Mouse (Mus musculus): ENCODE data around the gene Actn1. TPM values are rescaled to one million over a fixed set of nuclear protein-coding genes. Genes with fewer than 3 reads are reported as not detected.

Actn1 gene
- total RNA-seq, 2 experiments from 2014 or later, result 131 to 146 TPM

DNA sequence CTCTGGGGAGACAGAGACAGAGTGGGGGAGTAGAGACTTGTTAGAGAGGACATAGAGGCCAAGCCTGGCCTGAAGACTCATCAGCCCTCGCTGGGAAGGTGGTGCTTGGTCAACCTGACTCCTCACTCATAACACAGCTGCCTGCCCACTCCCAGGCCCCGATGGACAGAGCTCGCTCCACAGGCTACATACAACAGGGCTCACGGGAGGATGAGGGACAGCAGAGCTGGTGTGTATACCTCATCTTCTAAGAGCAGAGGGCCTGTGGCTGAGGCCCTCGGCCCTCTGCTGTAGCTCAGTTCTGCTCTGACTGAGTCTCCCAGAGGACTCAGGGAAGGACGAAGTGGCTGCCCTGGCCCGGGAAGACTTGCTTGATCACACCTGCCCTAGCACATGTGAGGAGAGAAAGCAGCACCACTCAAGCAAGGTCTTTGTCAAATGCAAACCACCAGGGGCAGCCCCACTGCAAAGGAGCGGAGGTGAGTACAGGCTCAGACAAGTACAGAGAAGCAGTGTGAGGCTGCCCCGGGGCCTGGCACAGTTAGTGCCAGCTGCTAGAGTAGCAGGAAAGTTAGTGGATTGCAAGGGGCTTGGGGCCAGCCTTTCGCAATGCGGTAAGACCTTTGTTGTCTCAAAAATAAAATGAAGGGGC is 112.5 kb downstream of the Actn1 start:
- DNase-seq (ENCODE audit: low spot score in 2 of 2), result no peak
- intact Hi-C loops (cut with DNase I), result no loop called here

GRCm38 (mm10) chr12:80146227-80147223 is 113.6 kb downstream of the Actn1 start:
- intact Hi-C loops (cut with DNase I), result no loop called here
- peak; percentile 65 to 70 for DNase-seq (ENCODE audit: low spot score in 2 of 2)

GRCm38 (mm10) chr12:80145365-80145764 is 114.8 kb downstream of the Actn1 start:
- intact Hi-C loops (cut with DNase I), result no loop called here
- no peak for DNase-seq (ENCODE audit: low spot score in 2 of 2)

DNA sequence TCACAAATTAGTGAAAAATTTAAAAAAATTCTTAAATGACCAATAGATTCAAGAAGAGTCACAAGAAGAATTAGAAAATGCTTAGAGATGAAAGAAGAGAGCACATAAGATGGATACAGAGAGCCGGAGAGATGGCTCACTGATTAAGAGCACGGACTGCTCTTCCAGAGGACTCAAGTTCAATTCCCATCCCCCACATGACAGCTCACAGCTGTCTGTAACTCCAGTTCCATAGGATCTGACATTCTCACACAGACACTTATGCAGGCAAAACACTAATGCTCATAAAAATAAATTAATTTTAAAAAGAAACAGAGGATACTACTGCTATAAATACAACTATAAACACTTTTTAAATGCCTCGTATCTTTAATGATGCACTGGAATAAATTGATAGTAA is 115.3 kb downstream of the Actn1 start:
- intact Hi-C loops (cut with DNase I), result no loop called here
- no peak for DNase-seq (ENCODE audit: low spot score in 2 of 2)

DNA sequence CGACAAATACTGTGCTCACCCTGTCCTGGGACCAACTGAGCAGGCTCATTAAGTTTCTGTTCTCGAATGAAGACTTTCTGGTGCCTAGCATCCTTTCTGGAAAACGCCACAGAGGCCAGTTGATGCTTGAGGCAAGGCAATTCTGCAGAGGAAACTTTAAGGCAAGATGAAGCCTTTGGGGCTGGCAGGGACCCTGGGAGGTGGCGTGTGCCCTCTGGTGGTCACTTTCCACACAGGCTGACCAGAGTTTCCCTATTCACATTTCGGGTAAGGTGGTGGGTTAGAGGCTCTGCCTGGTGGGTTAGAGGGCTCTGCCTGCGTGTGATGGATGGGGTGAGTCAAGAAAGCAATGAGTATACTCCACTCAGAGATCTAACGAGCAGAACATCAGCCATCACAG is 118.7 kb downstream of the Actn1 start:
- intact Hi-C loops (cut with DNase I), result loop anchor here (2.0 kb wide), 1 partner anchor 783 kb away; no protein-coding TSS in a partner anchor

DNA sequence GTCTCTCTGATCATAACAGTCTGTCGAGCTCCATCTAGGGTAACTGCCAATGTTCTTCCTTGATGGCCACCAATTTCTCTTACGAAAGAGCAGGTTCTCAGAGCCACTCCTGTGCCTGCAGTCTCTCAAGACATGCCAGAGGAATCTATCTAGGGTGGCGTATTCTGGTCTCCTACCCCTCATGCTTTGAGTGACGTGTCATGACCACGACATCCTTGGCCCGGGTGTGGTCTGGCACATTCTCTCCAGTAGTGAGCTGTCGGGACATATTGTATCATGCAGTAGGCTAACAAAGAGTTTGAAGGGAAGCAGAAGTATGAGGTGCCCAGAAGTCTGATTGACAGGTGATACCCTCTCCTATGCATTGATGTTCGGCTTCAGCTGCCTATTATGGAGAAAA is 119.2 kb downstream of the Actn1 start:
- DNase-seq (ENCODE audit: low spot score in 2 of 2), result no peak
- intact Hi-C loops (cut with DNase I), result loop anchor here (2.0 kb wide), 1 partner anchor 782 kb away; no protein-coding TSS in a partner anchor

More for the DNA sequence above, 118.7 kb downstream of the Actn1 start:
- DNase-seq (ENCODE audit: low spot score in 2 of 2), result peak; percentile 49 to 59

GRCm38 (mm10) chr12:80137744-80138143 is 122.4 kb downstream of the Actn1 start:
- DNase-seq (ENCODE audit: low spot score in 2 of 2), result no peak
- intact Hi-C loops (cut with DNase I), result no loop called here

- DNase-seq (ENCODE audit: low spot score in 2 of 2), result no peak
- intact Hi-C loops (cut with DNase I), result no loop called here
Measured at GRCm38 (mm10) chr12:80137246-80137645, 122.9 kb downstream of the Actn1 start.

- DNase-seq (ENCODE audit: low spot score in 2 of 2), result peak in 1 of 2 experiments; percentile 28
- intact Hi-C loops (cut with DNase I), result no loop called here
Measured at GRCm38 (mm10) chr12:80136264-80136930, 123.8 kb downstream of the Actn1 start.

DNA sequence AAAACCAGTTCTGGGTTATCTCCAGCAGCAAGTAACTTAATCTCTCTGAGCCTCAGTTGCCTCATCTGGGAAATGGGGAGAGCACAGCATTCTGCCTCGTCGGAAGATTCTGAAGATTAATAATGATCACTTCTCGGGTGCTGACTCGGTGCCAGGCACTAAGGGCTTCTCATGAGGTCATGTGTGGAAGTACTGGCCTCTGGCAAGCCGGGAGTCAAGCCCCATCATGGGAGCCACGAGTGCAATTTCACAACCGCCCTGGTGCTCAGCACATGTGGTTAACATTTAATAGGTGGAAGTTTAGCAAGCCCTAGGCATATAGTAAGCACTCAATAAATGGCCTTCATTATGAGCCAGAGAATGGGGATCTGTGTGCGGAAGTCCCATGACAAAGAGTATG is 125.0 kb downstream of the Actn1 start:
- DNase-seq (ENCODE audit: low spot score in 2 of 2), result no peak
- intact Hi-C loops (cut with DNase I), result no loop called here

DNA sequence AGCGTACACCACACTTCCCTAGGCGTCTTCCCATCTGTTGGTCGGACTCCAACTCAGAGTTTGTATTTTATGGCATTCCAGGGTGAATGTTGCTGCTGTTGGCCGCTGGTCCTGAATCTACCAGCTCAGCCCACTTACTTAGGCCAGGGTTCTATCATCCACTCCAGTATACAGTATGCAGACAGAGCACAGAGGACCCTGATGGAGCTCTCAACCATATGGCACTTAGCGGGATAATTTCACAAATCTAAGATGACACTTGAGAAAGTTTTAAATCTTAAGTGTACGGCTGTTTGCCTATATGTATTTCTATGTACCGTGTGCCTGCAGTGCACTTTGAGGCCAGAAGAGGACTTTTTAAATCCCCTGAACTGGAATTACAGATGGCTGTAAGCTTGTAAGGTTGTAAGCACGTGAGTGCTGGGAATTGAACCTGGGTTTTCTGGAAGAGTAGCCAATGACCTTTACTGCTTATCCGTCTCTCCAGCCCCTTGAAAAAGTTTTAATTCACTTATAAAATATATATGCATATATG is 127.1 kb downstream of the Actn1 start:
- no peak for DNase-seq (ENCODE audit: low spot score in 2 of 2)
- intact Hi-C loops (cut with DNase I), result loop anchor here (2.0 to 5.0 kb wide), 3 partner anchors 18 to 774 kb away; no protein-coding TSS in a partner anchor

DNA sequence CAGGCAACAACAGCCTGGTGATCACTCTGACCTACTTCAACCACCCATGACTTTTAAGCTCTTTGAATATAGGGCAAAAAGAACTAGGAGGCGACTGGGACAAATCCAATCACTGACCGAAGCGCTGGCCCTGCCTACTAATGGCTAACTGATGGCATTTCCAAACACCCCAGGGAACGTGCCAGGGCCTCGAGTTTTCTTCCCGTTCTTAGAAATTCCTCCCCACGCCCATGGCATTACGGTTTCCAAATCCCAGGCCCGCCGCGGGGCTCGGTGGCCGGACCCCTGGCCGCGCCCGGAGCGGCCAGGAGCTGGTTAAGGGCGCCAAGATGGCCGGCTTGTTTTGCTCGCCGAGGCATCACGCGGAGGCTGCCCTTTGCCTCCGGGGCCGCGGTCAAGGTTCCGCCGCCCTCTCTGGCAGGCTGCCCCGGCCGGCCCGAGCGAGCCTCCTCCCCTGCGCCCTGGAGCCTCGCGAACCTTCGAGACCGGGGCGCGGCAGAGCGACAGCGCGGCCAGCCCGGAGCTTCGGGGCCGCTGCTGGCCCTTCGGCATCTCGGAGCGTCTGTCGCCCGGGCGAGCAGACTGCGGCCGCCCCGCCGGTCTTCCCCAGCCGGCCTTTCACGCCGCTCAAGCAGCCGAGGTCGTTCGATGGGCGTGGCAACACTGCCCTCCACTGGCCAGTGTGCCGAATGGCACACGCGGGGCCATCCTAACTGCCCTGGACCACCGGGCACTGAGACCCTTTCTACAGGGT is 127.7 kb downstream of the Actn1 start:
- intact Hi-C loops (cut with DNase I), result loop anchor here (1.0 to 5.0 kb wide), 4 partner anchors 18 to 774 kb away; no protein-coding TSS in a partner anchor
- DNase-seq (ENCODE audit: low spot score in 2 of 2), result peak; percentile 69 to 78

DNA sequence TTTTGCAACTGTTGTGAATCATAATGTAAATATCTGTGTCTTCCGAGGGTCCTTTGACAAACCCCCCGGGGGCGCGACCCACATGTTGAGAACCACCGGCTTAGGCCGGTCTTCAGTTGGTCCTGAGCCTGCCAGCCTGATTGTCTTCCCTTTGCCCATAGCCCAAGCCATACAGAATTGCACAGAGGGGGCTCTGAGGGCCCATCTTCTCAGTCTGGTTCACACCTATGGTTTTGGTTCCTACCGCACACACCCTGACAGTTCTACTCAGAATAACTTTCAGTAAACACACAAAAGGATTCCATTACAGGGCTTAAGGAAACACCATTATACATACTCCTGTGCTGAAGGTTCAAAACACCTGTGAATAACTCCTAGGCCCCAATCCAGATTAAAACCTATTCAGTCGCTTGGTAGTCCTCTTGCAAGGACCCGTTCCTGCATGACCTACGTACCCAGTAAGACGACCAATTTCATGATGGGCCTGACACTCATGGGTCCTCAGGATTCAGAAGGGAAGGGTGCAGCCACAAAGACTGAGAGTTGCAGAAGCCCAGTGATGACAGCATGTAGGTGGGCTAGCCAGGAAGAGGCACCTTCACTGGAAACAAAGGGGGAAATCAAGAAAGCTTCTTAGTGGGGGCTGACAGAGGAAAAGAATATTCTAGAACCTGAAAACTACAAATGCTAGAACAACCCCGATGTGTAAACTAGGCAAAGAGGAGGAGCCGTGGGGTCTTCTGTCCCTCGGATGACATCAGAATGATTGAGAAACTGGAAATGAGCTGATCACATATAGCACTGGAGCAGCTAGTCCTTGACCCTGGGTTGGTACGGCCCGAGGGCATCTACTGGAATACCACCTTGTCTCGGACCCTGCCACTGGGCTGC is 128.6 kb downstream of the Actn1 start:
- intact Hi-C loops (cut with DNase I), result loop anchor here (1.0 to 5.0 kb wide), 4 partner anchors 17 to 773 kb away; no protein-coding TSS in a partner anchor
- DNase-seq (ENCODE audit: low spot score in 2 of 2), result no peak

GRCm38 (mm10) chr12:80130558-80131358 is 129.4 kb downstream of the Actn1 start:
- no peak for DNase-seq (ENCODE audit: low spot score in 2 of 2)
- intact Hi-C loops (cut with DNase I), result loop anchor here (5.0 kb wide), 1 partner anchor 603 kb away; no protein-coding TSS in a partner anchor

DNA sequence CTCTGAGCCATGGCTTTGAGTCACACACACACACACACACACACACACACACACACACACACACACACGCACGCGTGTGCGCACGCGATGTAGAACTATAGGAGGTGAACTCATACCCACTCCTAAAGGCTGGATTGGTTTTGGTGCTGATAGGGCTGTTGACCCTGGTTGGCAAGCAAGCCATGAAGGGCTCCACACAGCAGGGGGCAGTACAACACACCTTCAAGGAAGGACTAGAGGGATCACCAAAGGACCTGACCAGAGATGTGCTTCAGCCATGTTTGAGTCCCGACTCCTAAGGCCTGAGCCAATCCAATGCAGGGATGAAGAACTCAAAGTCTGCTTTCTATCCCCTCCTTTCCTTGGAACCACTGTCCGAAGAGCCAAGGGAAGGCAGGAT is 130.6 kb downstream of the Actn1 start:
- no peak for DNase-seq (ENCODE audit: low spot score in 2 of 2)
- intact Hi-C loops (cut with DNase I), result no loop called here

DNA sequence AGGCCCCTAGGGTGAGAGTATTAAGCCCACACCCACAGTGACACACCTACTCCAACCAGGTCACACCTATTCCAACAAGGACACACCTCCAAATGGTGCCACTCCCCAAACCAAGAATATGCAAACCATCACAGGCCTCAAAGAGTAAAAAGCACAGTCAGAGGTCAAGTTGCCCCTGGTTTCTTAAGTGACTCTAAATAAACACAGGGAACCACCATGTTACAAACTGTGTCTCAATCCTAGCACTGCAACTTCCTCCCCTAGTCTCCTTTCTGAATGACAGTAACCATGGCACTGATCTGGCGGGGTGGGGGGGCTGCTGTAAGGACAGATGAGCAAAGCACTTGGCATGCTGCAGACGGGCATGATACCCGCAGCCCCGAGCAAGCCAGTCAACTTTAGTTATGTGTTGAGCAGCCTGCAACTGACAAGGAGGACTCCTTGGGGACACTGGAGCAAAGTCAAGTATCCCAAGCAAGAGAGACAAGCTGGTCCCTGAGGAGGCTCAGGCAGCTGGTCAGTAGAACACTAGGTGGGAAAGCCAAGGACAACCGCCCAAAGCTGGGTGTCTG is 132.9 kb downstream of the Actn1 start:
- intact Hi-C loops (cut with DNase I), result no loop called here
- no peak for DNase-seq (ENCODE audit: low spot score in 2 of 2)

DNA sequence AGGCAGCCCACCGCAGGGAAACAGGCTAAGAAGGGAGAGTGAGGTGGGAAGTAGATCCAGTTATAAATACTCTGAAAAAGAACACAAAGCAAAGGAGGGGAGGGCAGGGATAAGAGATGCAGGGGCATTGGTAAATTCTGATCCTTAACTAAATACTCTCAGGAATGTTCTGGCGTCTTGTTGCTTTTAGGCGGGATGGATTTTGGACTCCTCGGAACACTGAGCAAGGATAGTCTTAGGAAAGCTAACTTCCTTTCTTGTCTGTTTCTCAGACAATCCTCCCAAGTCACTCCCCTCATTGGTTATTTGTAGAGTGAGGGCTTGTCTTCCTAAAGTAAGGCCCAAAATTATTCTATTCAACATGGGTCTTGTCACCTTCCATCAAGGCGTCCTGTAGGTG is 134.9 kb downstream of the Actn1 start:
- intact Hi-C loops (cut with DNase I), result no loop called here

More for the DNA sequence above, 134.9 kb downstream of the Actn1 start:
- no peak for DNase-seq (ENCODE audit: low spot score in 2 of 2)

Measured in left cerebral cortex, postnatal 25 days (tissue).